Mouse (Mus musculus) 416B (cell line): ENCODE results near the gene Nfatc4.

Experiments
- DNase-seq: peaks from one replicate; pipeline ENCODE4 v3.0.0; 2011; ENCODE audit warnings: low read depth

Nfatc4 gene

DNA sequence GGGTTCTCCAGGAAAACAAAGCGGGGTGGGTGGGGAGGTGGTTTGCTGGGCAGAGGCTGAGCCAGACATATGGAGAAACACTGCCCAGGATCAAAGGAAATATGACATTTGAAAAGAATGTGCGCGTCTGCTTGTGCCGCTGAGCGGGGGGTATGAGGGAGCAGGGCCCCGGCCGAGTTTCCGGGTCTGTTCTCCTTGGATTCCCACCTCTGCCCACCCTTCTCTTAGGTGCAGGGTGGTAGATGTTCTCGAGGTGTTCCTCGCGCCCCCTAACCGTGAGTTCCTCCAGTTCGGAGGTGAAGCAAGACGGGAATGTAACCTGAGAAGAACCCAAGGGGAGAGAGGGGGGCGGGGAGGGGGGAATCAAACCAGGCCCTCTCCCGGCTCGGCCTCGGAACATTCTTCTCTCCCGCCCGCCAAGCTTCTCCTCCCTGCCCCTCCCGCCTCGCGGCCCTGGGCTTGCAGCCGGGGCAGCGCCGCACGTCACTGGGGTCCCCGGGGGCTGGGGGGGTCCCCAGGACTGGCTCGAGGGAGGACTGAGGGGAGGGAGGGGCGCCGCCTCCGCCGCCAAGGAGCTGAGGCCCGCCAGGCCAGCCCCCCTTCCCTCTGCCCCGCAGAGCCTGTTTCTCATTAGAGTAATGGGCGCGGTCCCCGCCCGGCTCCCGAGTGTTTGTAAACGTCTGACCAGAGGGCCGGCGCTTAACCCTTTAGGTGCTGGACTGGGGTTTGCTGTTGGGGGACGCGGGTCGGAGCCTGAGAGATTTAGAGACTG lies at the start of gene Nfatc4:
Nfatc4 (plus strand) TSS at position 154 of the 772 bp plus-strand sequence.
- DNase-seq, result peak; percentile 59

DNA sequence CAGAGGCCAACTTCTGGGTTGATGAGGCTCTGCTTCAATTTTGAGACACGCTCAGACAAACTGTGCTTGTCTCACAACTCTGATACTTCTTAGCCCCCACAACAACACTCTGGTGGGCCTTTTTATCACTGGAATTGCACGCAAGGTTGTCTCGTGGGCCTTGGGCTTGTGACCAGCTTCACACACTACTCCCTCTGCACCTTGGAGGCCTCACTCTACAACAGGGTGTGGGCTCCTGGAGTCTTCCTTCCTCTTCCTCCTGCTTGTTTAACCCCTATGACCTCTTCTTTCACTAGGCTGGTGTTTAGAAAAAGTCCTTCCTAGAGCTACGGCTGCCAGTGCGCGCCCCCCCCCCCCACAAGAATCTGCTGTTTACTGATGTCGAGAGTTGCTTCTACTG lies 46.2 kb upstream of the Nfatc4 start:
- no peak for DNase-seq

DNA sequence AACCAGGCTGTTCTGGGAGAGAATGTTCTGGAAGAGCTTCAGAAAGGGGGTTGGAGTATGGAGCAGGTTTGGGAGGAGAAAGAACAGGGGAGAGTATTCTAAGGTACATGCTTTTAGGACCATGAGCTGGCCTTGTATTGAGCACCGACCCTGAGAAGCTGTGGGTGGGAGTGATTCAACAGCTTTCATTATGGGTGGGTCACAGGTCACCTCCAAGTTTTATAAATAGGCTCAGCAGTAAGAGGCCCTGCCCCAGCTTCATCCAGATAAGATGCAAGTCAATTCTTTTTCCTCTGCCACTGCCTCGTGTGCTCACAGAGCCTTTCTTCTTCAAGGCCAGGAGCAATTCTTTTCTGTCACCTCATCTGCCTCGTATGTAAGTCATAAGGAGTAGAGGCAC lies 45.8 kb upstream of the Nfatc4 start:
- DNase-seq, result no peak

DNA sequence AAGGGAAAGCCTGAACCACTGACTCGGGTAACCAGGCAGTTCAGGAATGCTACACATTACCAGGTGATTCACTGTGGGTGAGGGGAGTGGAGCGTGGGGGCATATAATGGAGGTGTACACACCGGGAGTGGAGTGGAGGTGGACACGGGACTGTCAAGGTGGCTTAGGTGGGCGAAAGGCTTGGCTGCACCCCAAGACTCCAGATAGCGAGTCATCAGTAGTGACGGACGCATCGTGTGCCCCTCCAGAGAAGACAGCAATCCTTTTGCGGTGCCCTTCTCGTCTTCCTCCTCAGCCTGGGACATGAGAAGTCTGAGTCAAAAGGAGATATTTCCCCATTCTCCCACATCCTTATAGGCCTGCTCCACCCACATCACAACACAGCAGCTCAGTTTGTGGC lies 45.1 kb upstream of the Nfatc4 start:
- peak; percentile 21 for DNase-seq

DNA sequence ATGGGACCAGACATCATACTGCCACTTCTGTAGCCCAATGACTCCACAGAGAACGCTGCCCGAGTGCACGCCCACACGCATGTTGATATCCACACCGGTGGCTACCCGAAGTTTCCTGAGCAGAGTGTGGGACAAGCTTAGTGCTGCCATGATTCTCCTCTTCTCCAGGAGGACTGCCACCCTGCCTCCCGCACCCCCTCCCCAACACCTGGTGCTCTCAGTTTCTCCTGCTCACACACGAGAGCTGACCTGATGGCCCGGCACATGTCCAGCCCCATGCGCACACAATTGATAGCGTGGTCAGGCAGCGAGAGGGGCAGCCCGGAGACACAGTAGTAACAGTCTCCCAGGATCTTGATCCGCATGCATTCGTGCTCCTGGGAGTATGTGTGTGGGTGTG lies 44.3 kb upstream of the Nfatc4 start:
- no peak for DNase-seq

DNA sequence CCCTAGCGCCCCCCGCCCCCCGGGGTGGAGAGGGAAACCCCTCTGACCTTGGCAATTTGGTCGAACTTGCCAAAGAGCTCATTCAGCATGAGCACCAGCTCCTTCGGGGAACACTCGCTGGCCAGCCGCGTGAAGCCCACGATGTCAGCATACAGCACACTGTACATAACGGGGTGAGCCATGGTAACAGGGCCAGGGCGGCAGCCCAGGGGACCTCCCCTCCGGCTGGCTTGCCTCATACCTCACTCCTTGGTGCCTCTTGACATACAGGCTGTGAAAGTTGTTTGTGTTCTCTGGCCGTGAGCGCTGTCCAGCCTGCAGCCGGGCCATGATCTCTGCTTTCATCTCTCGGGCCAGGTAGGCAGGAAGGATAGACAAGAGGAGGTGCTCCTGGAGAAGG lies 43.3 kb upstream of the Nfatc4 start:
- DNase-seq, result no peak

DNA sequence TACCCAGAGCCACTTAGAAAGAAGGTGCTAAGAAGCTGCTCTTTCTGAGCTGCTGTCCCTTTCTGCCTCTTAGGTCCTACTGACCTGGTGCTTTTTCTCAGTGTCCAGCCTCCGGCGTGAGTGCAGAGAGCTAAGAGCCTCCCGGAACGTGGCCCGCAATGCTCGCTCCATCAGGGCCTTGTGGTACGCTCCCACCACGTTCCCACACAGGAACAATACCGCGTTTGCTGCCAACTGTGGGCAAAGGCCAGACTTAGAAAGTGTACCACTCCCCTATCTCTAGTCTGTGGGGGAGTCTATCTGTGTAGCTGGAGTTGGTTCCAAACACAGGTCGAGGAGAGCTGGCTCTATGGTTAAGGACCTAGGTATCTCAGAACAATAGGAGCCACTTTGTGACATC lies 42.2 kb upstream of the Nfatc4 start:
- DNase-seq, result no peak

DNA sequence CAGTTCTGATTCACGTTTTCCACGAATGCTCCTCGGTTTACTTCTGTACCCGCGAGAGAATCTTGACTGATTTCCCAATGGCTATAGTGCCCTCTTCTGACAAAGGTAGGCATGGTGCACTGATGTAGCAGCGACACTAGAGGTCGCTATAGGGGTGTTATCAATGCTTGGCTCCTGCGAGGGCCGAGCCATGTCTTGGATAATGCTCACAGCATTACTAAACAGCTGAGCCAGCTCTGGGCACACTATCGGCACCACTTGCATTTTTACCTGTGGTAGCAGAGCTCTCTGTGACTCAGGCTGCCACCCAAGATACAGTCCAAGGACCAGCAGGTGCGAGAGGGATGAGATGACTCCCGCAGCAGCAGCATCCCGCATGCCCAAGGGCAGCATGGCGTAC lies 41.6 kb upstream of the Nfatc4 start:
- peak; percentile 92 for DNase-seq

DNA sequence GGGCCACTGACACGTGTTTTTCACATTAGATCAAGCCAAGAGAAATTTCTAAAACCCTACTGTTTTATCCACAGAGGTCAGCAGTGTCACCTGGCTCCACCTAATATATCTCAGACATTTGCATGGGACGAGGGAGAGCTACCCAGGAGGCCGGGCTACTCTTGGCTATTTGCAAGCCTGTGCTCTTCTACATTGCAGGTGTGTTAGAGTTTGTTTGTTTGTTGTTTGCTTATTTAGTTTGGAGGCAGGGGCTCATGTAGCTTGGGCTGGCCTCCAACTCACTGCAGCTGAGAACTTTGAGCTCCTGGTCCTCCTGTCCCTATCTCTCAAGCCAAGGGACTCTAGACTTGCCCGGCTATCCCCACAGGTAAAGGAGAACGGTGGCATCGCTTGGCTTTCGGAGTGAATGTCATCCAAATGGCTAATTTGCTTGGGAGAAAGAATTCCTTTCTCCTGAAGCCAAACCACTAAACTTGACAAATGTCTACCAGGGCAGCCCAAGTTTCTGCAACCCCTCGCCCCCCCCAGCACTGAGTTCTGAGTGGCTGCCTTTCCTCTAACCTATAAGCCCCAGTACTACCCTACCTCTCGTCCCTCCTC lies 40.5 kb upstream of the Nfatc4 start:
- DNase-seq, result no peak

DNA sequence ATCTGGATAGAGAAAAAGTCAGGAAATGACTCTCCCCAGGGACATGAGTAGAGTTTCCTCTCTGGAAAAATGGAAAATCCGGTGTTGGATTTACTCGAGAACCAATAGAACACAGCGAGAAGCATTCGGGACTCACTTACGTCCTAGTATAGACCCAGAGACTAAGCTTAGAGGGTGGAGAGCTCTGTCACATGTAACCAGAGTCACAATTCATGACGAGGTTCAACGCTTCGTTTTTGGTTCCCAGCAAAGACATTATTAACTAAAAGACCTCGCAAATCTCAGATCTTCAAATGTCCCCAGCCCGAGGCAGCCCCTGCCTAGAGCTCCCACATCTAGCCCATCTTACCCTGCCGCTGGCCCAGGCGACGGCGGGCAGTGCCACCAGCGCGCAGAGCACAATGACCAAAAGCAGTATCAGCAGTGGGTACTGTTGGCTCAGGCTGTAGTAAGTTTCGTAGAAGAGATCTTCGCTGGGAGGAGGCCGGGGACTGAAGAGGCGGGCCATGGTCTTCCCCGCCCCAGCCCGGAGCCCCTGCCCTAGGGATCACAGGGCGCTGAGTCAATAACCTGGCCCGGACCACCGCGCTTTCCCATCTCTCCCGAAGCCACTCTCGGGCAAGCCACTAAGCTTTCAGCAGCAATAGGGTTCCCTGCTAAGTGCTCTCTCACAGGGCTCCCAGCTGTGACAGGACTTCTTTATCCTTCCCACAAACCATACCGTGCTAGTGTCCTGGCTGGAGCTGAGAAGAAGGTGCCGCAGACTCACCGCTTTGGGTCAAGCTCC lies 39.6 kb upstream of the Nfatc4 start:
- DNase-seq, result no peak

DNA sequence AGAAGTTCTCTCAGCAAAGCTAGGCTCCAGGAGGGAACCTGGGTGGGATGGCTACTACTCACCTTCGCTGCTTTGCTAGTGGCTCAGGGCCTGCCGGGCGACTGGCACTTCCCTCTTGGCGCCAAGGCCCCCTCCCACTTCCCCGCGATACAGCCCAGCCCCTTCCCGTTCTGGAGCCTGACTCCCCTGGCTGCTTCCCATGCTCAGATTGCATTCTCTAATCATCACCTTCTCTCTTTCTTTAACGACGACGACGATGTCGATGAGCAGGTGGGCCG lies 39.0 kb upstream of the Nfatc4 start, which contains the start of gene Adcy4:
Adcy4 (minus strand) TSS at position 138 of the 278 bp plus-strand sequence.
- no peak for DNase-seq

DNA sequence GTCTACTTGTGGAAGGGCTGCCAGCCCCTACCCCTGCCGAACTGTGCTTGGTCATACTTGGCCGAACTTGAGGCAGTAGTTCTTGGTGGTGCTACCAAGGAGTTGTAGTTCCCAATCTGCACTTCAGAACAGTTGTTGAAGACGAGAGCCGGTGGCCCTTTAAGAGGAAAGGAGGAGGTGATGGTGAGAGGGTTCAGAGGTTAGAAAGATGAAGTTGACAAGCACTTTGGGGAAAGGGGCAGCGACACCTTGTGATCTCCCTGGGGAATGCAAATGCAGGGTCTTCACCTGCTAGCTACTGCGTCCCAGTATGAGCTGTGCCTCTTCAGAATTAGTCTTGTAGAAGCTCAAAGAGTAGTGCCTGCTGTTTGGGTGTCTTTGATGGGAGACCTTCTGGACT lies 37.7 kb upstream of the Nfatc4 start:
- DNase-seq, result no peak

DNA sequence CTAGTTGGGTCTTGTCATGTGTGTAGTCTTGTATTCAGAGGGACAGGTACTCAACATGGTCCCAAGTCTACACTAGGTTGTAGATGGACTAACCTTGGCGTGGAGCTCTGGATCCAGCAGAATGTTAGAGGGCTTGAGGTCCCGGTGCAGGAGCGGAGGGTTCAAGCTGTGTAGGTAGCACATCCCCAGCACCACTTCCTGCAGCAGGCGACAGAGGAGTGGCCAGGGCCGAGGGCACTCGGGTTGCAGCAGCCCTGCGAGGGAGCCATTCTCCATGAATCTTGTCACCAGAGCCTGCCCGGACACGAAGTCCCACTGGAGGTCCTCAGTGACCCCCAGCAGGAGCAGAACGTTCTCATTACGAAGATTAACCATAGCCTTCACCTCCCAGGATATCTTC lies 35.2 kb upstream of the Nfatc4 start:
- no peak for DNase-seq

DNA sequence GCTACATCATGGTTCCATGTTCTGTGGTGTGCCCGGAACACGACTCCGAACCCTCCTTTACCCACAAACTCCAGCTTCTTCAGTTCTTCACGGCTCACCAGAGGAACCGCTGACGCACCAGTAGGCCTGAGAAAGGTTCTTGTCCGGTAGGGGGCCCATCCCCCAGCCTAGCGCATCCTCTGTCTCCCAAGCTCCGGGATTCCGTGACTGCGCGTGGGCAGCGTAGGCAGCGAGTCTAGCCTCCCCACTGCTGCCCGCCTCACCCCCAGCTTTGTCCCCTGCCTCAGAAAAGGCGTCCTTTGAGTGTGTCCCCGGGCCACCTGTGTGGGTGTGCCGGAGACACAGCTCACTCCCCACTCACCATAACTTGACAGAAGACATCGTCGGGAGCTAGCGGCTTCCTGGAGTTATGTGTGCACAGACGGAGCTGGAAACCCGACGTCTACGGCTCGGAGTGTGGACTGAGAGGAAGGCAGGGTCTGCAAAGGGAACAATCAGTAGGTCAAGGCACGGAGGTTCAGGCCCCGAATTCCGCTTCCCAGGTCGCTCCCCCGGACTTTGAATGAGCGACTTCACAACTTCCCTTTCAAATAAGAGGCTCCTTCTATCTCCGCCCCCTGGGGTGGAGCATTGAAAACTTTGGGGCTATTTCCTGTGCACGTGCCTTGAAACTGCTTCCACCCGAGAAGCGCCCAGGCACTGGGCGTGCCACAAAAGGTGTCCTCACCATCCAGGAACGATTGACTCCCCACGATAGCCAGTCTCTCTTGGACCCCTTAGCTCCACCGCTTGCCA lies 34.5 kb upstream of the Nfatc4 start, which contains the start of gene Ripk3:
Ripk3 (minus strand) TSS at position 610 of the 795 bp plus-strand sequence.
- peak; percentile 92 for DNase-seq

DNA sequence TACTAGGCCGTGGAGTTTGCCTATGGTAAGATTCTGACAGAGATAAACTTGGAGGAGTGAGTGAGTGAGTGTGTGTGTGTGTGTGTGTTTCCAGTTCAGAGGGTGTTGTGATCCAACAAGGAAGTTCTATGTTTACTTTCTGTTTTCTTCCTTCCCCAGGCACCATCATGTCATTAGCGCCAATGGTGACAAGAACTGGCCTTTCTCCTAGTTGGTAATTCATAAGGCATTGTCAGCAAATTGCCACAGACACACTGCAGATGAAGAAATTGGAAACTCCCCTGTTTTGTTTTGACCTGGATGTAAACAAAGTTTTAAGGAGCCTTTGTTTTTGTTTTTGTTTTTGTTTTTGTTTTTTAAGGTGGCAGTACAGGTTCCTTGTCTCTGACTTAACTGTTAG lies 29.5 kb upstream of the Nfatc4 start:
- peak; percentile 36 for DNase-seq

DNA sequence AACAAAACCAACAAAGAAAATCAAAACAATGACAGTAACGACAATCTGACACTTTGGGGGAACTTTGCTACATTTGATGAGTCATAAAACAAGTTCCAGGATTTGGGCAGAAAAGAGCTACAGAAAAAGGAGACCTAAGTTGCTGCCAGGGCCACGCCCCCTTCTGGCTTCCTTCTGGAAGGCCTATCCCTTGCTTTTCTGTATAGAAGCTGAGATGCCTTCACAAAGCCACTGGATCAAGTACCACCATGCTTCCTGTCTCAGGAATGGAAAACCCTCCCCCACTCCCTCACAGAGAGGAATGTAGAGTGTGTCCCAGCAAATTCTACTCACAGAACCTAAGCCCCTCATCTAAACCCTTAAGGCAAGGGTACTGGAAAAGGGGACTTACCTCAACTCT lies 29.0 kb upstream of the Nfatc4 start:
- DNase-seq, result peak; percentile 52

DNA sequence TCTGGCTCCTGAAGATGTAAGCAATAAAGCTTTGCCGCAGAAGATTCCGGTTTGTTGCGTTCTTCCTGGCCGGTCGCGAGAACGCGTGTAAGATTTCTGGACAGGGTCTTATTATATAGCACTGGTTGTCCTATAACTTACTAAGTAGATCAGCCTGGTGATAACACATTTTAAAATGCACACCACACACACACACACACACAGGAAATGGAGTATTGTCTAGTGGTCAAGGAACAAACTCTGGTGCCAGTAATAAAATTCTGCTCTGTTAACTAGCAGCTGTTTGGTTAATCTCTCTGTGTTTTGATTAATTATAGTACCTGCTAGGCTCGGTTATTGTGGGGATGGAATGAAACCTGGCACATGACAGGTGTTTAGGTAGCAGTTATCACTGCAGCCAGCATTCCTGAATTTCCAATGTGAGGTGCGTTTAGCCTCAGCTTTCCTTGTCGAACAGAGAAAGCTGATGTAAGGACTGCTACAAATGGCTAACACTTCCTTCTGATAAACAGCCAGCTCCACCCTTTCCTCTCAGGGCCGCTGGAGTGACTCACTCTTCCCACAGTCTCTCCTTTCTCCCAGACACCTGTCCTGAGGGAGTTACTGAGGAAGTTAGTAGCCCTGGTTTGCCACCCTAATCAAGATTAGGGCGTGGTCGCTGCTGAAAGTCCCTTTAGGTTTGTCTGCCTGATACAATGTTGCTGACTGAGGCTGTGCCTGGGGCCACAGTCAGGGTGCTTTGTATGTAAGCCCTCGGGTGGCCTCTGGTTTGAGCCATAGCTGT lies 27.4 kb upstream of the Nfatc4 start:
- DNase-seq, result peak; percentile 91

DNA sequence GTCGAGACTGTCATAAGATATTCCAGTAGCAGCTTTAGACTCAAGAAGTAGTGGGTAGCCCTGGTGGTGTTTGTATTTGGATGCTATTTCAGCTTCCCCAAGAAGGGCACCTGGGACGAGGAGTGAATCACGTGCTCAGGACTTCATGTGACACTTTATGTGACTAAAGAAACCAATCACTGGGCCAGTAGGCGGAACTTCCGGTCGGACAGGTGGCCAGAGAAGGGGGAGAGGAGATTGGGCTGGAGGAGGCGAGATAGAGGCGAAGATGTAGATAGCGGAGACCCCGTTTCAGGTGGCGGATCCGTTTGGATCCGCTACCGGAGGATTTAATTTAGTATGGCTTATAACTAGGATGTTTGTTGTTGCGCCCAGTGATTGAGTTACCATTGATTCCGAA lies 8.1 kb upstream of the Nfatc4 start:
- no peak for DNase-seq

DNA sequence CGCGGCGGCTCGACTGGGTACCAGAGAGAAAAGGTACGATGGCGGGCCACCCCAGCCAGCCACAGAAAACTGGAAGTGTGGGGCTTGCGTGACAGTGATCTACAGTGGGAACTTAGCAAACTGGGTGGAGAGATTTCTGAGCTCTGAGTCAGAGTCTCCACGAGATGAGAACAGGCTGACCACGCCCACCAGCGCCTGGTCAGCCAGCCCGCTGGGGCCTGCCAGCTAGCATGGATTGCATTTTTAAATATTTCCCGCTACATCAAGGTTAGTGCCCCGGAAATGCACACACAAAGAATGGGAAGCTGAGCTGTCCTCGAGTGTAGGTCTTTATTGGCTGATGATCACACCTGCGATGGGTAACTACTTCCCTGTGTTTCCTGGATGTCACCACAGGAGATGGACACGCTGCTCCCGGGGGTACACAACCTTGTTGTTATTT lies 7.6 kb upstream of the Nfatc4 start:
- DNase-seq, result peak; percentile 31

DNA sequence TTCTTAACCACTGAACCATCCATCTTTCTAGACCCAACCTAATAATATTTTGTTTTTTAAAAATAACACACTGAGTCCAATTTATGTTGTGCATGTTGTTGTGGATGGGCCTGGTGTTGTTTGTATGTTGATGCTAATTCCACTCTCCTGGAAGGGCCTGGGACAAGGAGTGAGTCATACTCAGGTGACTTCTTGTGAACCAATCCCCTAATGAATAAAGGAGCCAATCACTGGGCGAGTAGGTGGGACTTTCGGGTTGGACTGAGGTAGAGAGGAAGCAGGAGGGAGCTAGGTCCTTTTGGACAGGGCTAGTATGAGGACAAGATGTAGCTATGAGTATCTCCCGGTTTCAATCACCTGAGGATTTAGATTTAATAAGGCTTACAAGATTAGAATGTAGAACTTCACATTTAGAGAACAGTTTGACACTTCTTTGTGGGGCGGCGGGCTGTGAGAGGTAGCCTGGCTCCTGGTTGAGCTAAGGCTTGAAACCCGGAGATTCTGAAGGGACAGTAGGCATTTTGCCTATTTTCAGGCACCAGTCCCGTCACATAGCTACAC lies 3.0 kb upstream of the Nfatc4 start:
- peak; percentile 32 for DNase-seq

DNA sequence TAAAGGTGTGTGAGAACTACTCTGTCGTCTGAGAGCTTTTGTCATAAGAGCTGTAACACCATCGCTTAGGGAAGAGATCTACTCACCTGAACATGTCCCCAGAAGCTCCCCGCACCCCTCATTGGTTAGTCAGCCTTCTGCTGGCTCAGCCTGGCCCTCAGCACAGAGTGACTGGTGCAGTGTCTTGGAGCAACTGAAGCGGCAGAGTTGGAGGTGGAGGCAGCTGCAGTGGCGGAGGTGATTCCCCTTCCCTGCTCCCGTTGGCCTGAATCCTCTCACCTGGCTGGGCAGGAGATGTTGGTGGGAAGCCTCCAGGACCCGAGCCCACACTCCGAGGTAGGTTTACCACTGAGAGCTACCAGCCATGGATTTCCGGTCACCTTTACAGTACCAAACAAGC lies 2.4 kb upstream of the Nfatc4 start:
- DNase-seq, result no peak
